Mouse (Mus musculus) heart, adult 2 months (tissue): Measurements from ENCODE around the gene Gm20671. TPM values are rescaled to one million over a fixed set of nuclear protein-coding genes. Genes with fewer than 3 reads are reported as not detected.
A peak's percentile ranks its signal among the peaks of the same experiment; 100 is the strongest.
"Not testable (repeated sequence)": the region's sequence is repeated elsewhere in the genome, so short reads cannot be mapped to it uniquely, and the experiment has no call there.

ENCODE experiments used
- DNase-seq, 2 experiments: peaks; one replicate each; pipeline ENCODE4 v3.0.0; 2021
- H3K27ac ChIP-seq: fragments of 200-600 bp; 2 replicates; pipeline ENCODE4 v1.8.1; 2022
- H3K27me3 ChIP-seq: fragments of 200-500 bp; 2 replicates; pipeline ENCODE4 v1.6.1; 2012; ENCODE audit warnings: mild to moderate bottlenecking, low read length, inconsistent platforms, mixed read lengths; ENCODE audit not compliant: control insufficient read depth, insufficient read depth
- H3K36me3 ChIP-seq: fragments of 200-500 bp; 2 replicates; pipeline ENCODE4 v1.6.1; 2012; ENCODE audit warnings: low read length, inconsistent platforms; ENCODE audit not compliant: control insufficient read depth, insufficient read depth
- H3K4me1 ChIP-seq: fragments of 200-500 bp; 2 replicates; pipeline ENCODE4 v1.6.1; 2011; ENCODE audit warnings: low read length; ENCODE audit not compliant: control insufficient read depth, insufficient read depth
- H3K4me3 ChIP-seq: fragments of 200-600 bp; 2 replicates; pipeline ENCODE4 v1.8.1; 2022
- H3K79me2 ChIP-seq: fragments of 200-500 bp; replicated peaks from 2 replicates; pipeline ENCODE4 v1.6.1; 2012; ENCODE audit warnings: mild to moderate bottlenecking, inconsistent platforms, low read length, moderate library complexity, mixed read lengths; ENCODE audit not compliant: control insufficient read depth, insufficient read depth
- H3K9ac ChIP-seq: fragments of 200-500 bp; 2 replicates; pipeline ENCODE4 v1.6.1; 2012; ENCODE audit warnings: low read depth, mild to moderate bottlenecking, control low read depth, inconsistent platforms, low read length, mixed read lengths
- CTCF ChIP-seq: fragments of 200-600 bp; IDR thresholded peaks from 2 replicates; pipeline ENCODE4 v1.8.1; 2022; ENCODE audit warnings: antibody characterized with exemption, mild to moderate bottlenecking, moderate library complexity
- EP300 ChIP-seq: fragments of 200-500 bp; IDR thresholded peaks from 2 replicates; pipeline ENCODE4 v1.6.1; 2011; ENCODE audit warnings: low read depth, low read length, control low read depth; ENCODE audit not compliant: insufficient read depth
- POLR2A ChIP-seq: fragments of 200-500 bp; IDR thresholded peaks from 2 replicates; pipeline ENCODE4 v1.6.1; 2011; ENCODE audit warnings: mild to moderate bottlenecking, low read depth, low read length, control low read depth; ENCODE audit not compliant: insufficient read depth
- WGBS: fragments of 180-500 bp; shearing (Covaris S2); methylation state at CpG from one replicate; pipeline ENCODE4 v1.1.7; 2018; 5-methylcytosine and 5-hydroxymethylcytosine counted together
- intact Hi-C: fragments of 180-260 bp; cut with DNase I; formaldehyde crosslinking; loops from one replicate; pipeline ENCODE4 v1.15.1; 2025
- polyA plus RNA-seq: library from polyadenylated mRNA; depleted of rRNA; stranded (reverse); fragments of >200 nt; gene quantifications from 2 replicates; pipeline ENCODE4 v1.2.3, GENCODE M21; 2012
- total RNA-seq, 2 experiments: library from RNA; stranded (reverse); gene quantifications; 2 replicates each; pipeline ENCODE4 v1.2.3; 2021

Gene Gm20671
- total and polyA plus RNA-seq, 3 experiments: 0.97 to 1.3 (median 1.2) TPM

GRCm38 (mm10) chr5:32745705-32746655, 80.9 kb downstream of the Gm20671 start:
- intact Hi-C loops: loop anchor here (2.0 kb wide), 1 partner anchor 157 kb away; no protein-coding TSS in a partner anchor
- peak overlapping the region; percentile 88 for H3K27ac ChIP-seq
- H3K36me3 ChIP-seq: no peaks in the 10 kb centered on the region
- no peaks in the 10 kb centered on the region for H3K79me2 ChIP-seq
- DNase-seq: peak; percentile 85 to 93
- peak overlapping the region; percentile 53 for H3K4me3 ChIP-seq
- peak overlapping the region; percentile 82 for H3K9ac ChIP-seq
- H3K27me3 ChIP-seq: no peaks in the 10 kb centered on the region
- TF ChIP-seq EP300 (peak; percentile 32; the same call in 1 of the 2 replicates), POLR2A (peak; percentile 87), CTCF (peak; percentile 28)
- 7% methylated on average over 10 of the region's 10 CpGs for WGBS
- peaks cover 8% of the 10 kb centered on the region for H3K4me1 ChIP-seq

GRCm38 (mm10) chr5:32742149-32742548, 84.8 kb downstream of the Gm20671 start:
- no peaks in the 10 kb centered on the region for H3K27me3 ChIP-seq
- intact Hi-C loops: no loop called here
- no peak for DNase-seq
- no peak overlapping the region for H3K27ac ChIP-seq
- peaks cover 4% of the 10 kb centered on the region for H3K4me1 ChIP-seq
- TF ChIP-seq CTCF: no peak
- no peak for TF ChIP-seq EP300
- TF ChIP-seq POLR2A: no peak
- no peaks in the 10 kb centered on the region for H3K79me2 ChIP-seq
- no peaks in the 10 kb centered on the region for H3K36me3 ChIP-seq
- WGBS: 68% methylated on average over 9 of the region's 9 CpGs
- H3K9ac ChIP-seq: no peak overlapping the region
- no peak overlapping the region for H3K4me3 ChIP-seq

- intact Hi-C loops: not testable (repeated sequence)
These were observed 85.5 kb downstream of the Gm20671 start for GRCm38 (mm10) chr5:32741377-32741776.

DNA sequence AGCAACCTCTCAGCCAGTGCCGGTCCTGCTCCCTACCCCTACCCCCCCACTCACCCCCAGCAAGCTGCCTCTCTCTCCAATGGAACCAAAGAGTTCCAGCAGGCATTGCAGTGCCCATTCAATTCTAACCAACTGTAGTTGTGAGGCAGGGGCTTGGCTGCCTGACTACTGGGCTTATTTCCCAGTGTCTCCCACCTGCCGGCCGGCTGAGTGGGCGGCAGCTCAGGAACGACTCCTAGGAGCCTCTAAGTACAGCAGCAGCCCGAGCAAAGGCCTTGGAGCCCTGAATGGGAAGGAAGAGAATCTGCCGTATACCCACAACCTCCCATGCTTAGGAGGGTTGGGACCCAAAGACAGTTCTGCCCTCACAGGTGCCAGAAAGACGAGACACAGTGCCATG, 86.1 kb downstream of the Gm20671 start:
- H3K4me1 ChIP-seq, H3K79me2 ChIP-seq, H3K36me3 ChIP-seq, H3K9ac ChIP-seq, intact Hi-C loops, DNase-seq, H3K27me3 ChIP-seq, H3K27ac ChIP-seq, H3K4me3 ChIP-seq: not testable (repeated sequence)
- 92% methylated on average over 8 of the region's 8 CpGs for WGBS

More at GRCm38 (mm10) chr5:32741377-32741776, 85.5 kb downstream of the Gm20671 start:
- H3K79me2 ChIP-seq, H3K4me3 ChIP-seq, H3K9ac ChIP-seq, H3K27me3 ChIP-seq, H3K36me3 ChIP-seq, H3K27ac ChIP-seq, H3K4me1 ChIP-seq, DNase-seq: not testable (repeated sequence)
- 89% methylated on average over 4 of the region's 4 CpGs for WGBS

- intact Hi-C loops: no loop called here
These were observed 86.8 kb downstream of the Gm20671 start for GRCm38 (mm10) chr5:32740138-32740537.

GRCm38 (mm10) chr5:32736770-32737169, 90.1 kb downstream of the Gm20671 start:
- H3K9ac ChIP-seq, H3K79me2 ChIP-seq, H3K27me3 ChIP-seq, H3K4me1 ChIP-seq, intact Hi-C loops, DNase-seq, H3K4me3 ChIP-seq, H3K27ac ChIP-seq, H3K36me3 ChIP-seq: not testable (repeated sequence)
- WGBS: 89% methylated on average over 3 of the region's 3 CpGs

More at GRCm38 (mm10) chr5:32740138-32740537, 86.8 kb downstream of the Gm20671 start:
- Histone ChIP-seq H3K27ac (no peak overlapping the region), H3K36me3 (no peaks in the 10 kb centered on the region), H3K79me2 (no peaks in the 10 kb centered on the region), H3K4me1 (no peaks in the 10 kb centered on the region), H3K27me3 (no peaks in the 10 kb centered on the region), H3K4me3 (no peak overlapping the region), H3K9ac (no peak overlapping the region)
- WGBS: 94% methylated on average over 3 of the region's 3 CpGs
- DNase-seq: no peak
- TF ChIP-seq CTCF: no peak
- TF ChIP-seq EP300: no peak
- no peak for TF ChIP-seq POLR2A
